Mouse (Mus musculus): Measurements from ENCODE around the gene Opa1. TPM values are rescaled to one million over a fixed set of nuclear protein-coding genes. Genes with fewer than 3 reads are reported as not detected.

Opa1 gene
- total RNA-seq, 1 experiment from 2014 or later = 104 TPM

DNA sequence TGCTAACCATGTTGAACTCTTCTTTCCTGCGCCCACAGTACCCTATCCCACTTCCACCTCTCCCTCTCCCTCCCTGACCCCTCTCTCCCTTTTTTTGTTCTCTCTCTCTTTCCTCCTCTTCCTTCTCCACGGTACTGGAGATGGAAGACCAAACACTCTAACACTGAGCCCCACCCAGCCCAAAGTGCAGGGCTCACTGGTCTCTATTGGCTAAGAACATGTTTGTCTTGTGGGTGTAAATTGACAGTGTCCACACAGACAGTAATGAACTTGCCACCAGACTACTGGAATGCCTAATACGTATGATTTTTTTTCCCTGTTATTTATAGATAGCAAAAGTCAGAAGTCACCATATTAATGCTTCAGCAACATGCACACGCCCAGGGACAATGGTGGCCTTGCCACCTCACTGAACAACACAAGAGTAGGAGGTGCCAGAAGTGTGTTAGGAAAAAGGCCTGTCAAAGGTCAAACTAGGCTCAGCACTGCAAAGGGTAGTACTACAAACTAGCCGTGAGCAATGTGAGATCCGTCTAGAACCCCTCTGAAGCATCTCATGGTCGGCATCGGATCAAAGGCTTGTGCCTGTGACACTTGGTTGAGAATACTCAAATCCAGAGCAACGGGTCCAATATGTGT is 77.2 kb downstream of the Opa1 start:
- no peak for DNase-seq

DNA sequence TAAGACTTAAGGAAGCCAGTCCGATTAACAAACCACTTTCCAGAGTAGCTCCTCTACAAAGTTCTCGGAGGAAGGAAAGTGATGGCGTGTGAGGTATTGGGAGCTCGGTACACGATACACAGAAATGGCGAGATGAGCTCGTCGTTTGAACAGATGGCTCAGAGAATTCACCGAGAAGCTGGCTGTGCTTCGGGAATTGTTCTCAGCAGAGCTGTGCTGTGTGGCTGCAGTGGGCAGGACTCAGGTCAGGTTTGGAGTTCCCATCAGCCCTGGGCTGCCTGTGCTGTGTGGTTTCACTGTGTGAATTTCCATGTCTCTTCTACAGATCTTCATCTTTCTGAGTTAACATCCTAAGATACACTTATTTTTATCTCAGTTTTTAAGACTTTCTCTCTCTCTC is 77.8 kb downstream of the Opa1 start:
- DNase-seq = no peak

DNA sequence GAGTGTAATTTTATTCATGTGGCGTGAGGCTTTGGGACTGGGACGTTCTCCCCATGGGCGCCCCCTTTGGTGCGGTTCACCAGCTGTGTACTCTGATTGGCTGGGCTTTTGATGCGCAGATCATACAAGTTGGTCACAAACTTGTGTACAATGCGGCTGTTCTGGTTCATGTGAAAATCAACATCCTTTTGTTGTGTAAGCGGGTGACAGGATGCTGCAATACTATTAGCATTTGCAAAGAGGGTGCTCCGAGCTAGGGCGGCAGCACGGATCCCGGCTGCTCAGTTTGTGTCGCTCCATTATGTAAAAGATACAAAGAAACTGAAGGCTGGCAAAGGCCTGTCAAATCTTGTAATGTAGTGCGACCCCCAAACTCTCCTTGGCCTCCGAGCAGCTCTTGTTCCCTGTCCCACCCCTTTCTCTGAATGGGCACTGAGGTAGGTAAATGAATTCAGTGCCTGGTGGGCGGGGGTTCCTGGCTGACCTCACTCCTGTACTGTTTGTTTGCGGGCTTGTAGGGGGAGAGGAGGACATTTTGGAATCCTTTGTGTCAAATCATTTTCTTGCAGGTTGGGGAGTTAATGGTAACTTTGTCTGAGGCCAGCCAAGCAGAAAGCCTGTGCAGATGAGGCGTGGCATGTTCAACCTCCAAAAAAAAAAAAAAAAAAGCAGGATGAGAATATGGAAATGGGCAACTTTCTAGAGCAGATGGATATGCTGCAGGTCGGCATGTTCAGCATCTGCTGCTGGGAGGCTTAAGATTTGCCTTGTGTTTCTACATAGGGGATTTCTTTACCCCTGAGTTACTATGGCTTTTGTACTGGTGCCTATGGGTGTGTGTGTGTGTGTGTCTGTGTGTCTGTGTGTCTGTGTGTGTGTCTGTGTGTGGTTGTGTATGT is 78.8 kb downstream of the Opa1 start:
- peak; percentile 21 for DNase-seq

DNA sequence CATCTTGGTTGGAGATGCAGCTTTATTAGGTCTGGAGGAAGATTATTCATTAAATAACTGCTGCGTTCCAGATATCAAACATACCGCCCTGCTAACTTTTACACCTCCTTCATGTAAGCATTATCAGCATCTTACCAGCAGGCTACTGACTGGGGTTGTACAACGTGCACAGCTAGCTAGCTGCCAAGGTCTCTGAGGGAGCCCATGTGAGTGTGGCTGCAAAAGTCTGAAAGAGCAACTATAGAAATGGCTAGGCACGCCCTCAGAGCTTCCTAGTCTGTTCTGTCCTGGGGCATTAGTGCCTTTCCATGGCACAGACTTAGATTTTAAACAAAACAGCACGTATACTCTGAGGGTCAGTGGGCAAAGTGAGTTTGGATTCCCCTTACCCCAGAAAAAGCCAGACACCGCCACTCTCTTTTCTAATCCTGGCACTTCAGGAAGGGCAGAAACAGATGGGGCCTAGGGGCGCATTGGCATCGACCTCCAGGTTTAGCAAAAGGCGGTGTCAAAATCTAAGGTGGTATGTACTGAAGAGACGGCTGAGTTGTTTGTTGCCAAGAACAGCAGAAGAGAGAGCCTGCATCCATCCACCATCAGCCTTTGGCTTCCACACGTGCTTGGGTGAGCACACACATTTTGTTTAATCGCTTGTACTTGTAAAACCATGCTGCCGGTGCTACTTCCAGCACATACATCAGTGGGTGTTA is 80.1 kb downstream of the Opa1 start:
- no peak for DNase-seq

DNA sequence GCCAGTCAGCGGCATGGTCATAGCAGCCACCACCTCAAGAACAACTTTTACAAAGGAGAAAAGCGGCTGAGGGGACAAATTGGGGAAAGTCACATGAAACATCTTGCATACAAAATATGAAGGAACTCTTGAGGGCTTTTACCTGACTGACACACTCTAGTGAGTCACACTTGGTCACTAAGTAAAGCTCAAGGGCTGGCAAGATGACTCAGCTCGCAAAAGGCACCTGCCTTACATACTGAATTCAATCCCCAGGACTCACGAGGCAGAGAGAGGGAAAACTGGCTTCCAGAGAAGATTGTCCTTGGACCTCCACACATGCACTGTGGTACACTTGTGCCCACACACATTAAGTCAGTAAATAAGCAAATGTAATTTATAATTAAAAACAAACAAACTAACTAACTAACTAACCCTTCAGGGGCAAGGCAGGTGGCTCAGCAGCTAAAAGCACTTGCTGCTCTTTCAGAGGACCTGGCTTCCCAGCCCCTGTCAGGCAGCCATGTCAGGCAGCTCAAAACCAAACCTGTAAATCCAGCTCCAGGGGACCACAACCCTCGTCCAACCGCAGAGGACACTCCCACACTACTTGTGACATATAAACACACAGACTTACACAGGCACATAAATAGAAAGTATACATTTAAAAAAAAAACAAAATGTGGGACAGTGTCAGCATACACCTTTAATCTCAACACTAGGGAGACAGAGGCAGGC is 84.1 kb downstream of the Opa1 start:
- no peak for DNase-seq

DNA sequence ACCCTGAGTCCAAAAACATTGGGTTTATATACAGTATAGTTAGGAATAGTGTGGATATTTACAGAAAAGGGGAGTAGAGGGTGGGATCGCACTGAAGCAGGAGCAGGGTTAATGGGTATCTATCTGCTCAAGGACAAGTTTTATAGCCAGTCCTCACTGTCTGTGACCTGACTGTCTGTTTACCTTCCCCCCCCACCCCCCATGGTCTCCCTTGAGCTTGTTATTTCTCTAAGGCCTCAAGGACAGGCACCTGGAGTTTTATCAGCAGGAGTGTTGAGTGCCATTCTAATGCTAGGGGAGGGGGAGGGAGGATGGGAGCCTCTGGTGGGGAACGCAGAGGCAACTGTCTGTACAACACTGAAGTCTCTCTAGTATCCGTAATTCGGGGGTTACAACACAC is 85.3 kb downstream of the Opa1 start:
- no peak for DNase-seq

DNA sequence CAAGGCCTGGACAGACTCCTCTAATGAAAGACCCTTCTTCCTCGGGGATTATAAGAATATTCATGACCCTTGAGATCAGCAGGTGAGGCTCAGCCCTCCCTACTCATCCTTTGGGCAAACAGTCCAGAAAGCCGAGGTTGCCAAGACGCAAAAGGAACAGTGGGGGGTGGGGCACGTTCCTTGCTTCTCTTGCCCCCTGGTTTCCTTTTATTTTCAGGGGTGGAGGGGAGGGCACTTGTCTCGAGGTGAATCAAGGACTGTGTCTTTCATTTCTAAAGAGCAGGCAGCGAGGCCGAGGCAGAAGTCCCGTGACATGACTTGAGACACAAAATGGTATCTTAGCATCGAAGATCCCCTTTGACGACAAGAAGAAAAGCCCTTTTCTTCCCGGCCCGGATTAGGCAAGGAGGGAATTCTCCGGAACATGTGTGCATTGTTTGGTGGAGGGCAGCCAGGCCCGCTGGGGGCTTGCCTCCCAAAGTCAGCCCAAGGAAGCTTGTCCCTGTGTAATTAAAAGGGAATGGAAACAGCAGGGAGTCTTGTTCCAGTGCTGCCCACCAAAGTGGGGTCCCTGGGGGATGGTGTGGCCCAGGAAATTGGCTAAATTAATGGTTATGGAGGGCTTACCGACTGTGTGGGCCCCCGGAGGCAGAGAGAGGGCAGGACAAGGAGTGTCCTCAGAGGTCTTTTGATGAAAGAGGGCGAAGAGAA is 88.0 kb downstream of the Opa1 start:
- no peak for DNase-seq

DNA sequence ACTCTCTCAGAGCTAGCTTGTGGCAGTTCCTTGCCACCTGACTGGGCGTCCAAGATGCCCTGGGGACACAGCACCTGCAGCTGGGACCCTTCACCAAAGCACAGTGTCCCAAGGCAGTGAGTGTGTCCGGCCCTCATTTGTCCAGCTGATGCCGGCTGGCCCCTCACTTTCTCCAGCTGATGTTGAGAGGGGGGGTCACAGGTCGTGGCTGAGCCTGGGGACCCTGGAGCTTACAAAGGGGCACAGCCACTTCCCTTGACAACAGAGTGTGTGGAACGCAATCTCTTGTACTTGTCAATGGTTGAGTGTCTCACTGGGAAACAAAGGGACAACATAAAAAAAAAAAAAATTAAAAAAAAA is 88.5 kb downstream of the Opa1 start:
- no peak for DNase-seq

DNA sequence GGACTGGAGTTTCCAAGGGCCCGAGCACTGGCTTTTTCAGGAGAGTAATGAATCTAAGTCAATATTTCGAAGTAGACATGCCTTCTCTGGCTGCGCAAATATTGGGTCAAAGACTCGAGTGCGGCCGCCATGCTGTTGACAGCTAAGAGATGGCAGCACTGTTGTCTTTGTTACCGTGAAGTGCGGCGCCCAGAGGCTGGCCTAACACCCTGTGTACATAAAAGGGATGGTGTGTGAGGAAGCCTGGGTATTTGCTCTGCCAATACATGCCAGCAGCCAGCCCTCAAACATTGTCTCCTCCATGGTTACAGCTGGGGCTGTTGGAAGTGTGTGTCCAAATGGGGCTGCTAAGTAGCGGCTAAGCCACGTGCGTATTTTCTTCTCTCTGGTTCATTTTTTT is 89.3 kb downstream of the Opa1 start:
- DNase-seq = no peak

DNA sequence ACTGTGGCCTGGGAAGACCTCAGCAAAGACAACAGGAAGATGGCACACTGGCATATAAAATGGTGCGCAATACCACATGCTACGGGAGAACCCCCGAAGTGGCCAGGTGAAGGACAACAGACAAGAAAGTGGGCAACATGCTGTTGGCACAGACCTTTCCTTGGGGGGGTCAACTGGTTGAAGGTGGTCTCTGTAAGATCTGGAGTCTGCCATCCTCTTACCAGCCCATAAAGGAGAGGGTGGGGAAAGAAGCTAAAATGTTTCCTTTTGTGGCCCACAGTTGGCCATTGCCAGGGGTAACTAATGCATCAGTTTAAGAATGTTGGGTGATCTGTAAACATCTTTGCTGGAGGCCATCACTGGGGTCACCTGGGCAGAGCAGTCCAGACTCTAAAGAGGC is 91.7 kb downstream of the Opa1 start:
- DNase-seq = no peak

DNA sequence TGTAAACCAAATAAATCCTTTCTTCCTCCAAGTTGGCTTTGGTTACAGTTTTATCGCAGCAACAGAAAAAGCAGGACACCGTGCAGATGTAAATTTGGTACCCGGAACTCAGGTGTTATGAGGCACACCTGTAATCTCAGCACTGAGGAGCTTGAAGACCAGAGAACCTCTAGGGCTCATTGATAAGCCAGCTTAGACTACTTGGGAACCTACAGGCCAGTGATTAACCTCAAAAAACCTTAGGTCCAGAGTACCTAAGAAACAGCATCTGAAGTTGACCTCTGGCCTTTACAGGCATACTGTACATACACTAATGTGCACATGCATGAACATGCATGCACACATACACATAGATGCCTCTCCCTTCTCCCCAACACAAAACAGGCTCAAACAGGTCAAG is 94.1 kb downstream of the Opa1 start:
- DNase-seq = no peak

DNA sequence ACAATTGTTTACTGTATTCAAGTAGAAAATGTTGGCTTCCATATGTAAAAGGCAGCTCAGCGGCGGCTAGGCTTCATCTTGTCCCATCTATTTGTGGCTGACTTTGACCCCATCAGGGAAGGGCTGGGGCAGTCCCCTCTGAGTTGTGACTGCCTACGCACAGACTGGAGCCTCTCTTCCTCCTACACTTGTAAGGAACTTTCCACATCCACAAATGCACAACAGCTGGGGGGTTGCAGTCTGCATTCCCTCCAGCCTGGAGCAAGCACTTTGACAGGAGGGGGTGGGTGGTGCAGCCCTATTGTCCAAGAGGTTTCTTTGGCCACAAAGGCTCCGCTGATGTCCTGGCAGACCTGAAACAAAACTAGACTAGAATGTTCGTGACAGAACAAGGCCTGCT is 100.5 kb downstream of the Opa1 start:
- no peak for DNase-seq

DNA sequence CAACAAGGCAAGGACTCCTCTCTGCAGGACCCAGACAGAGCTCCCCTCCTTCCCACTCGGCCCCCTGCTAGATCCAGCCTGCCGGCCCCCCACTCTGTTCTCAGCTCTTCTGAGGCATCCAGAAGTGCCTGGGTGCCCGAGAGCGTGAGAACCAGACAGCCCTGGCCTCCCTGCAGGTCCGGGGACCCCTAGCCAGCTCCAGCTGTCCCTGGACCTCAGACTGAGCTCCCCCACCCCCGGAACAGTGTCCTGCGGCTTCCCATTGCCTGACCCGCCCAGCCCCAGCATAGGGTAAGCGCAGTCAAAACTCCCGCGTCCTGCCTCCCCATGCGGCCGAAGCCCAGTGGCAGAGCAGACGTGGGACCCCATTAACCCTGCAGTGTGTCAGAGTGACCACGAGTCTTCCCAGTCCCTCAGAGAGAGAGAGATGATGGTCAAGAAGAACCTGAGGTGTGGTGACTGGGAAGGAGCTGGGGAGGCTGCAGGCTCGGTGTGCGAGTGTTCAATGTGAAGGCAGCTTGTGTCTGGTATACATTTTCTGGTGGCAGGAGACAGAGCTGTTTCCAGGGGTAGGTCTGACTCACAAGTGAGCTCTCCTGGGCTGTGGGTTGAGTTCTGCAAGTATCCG is 101.5 kb downstream of the Opa1 start:
- DNase-seq = no peak

DNA sequence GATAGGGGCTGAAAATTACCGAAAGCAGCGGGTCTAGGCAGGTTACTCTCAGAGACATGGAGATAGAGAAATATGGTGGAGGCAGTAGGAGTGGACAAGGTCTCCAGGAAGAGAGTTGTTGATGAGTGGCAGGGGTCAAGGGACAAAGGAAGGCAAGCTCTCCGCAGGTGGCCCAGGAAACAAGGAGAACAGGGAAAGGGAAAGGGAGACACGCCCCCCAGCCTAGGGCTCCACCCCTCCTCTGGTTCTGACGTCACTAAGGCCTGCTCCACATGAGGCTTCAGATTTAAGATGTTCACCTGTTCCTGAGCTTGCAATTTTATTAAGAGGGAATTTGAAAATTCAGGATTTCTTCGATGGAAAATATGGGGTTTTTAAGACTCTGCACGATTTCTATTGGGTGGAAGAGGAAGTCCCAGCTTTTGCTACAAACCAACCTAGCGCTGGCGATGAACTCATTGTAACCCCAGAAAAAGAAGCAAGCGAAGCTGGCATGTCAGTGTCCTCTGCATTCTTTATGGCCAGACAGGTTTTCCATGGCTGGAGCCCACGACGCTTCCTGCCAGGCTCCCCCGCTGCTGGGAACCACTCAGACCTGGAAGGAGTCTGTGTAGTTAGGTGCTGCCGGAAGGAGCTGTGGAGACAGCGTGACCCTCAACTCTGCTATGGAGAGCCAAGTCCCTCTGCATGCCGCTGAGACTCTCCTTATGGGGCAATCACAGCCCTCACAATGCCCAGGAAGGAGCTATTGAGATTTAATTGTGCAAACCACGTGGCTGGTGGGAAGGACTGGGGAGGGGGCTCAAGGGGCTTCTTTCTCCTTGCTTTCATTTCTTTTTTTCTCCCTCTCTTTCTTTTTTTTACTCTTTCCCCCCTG is 103.7 kb downstream of the Opa1 start:
- DNase-seq = no peak

DNA sequence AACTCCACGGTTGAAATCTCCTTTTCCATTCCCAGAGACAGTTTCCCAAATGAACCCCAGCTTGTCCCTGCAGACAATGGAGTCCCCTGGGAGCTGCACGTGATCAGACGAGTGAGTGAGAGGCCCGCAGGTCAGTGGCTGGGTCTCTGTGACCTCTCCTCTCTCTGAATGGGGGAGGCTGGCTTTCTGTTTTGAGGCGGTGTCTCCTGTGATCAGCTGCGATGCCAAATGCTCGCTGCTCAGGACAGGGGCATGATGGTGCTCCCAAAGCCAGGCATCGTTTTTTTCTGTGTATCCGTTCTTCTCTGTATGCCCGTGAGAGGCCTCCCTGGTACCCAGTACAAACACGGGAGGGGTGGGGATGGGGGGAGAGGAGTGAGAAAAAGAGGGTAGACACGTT is 104.4 kb downstream of the Opa1 start:
- peak; percentile 43 for DNase-seq

DNA sequence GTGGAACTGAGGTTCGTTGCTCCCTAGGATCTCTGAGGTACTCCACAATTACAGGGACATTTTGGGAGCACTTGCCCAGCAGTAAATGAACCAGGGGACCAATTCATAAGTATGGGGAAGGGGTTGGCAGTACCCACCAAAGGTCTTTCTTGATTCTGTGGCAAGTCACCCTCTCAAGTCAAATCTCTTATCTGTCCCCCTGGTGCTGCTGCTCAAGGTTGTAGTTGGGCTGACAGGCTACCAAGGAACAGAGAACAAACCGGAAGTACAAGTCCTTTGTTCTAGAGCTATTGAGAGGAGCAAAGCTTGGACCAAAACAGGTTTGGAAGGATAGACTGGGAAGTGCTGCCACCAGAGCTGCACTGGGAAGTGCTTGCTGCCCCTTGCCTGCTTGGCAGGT is 105.0 kb downstream of the Opa1 start:
- DNase-seq = no peak

DNA sequence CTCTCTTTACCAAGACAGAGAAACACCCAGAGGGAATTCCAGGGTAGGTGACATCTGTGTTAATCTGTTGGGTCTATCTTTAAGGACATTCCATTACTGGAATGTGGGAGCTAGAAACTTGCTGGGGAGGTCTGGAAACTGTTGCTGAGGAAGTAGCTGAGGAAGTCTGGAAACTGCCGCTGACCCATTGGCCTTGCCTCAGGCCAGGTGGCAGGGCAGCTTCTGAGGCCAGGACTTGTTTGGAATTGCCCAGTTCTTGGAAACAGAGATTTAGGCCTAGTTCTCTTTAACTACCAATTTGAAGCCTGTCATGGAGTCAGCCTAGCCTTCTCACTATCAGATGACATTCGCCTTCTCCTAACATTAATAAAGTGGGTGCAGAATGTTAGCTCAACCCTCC is 105.5 kb downstream of the Opa1 start:
- DNase-seq = no peak

DNA sequence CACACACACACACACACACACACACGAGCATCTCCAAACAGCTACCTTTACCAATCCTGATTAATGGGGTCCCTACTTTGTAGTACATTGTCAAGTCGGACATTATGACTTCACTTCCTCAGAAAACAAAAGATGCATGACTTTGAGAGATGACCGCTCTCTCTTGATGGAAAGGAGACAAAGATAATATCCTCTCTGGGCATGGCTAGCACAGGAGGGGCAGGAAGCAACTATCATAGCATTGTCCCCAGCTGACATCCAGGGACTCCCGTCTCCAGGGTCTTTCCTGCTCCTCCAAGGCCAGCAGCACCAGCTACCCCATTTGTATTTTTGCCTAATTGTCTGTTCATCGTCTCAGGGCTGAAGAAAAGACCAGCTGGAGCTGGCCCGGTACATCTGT is 107.0 kb downstream of the Opa1 start:
- no peak for DNase-seq

DNA sequence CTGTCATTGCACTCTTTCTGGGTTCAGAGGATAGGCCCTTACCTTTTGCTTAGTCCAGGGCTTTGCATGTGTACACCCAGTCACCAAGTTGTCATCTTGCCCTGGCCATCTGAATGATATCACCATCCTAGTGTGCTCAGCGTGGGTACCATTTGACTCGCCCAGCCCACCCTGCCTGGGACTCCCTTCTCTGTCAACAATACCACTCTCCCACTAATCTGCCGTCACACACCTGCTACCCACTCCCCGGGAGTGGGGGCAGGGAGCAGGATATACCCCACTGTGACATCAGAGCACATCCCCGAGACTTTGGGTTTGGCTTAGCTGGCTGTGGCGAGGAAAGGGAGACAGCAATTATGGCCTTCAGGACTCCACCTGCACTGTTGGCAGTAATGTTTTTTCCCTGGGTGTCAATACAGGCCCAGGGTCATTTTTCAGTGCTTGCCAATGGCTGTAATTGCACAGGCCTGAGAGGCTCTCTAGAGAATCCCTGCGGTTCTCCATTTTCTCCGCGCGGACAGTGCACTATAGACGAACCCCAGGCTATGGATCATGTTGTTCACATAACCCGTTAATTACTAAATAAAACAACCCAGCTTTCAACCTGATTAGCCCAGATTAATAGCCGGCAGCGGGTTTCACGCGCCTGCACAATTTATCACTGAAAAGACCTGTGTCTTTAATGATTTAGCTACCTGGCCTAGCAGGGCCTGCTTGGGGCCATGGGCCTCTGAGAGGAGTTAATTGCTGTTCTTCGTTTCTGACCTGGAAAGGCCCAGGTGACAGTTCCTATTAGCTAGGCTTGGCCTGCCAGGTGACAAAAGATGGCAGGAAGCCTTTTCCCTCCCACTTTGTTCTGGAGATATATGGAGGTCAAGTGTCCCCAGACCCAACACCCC is 109.1 kb downstream of the Opa1 start:
- no peak for DNase-seq

Measured in adrenal gland, postnatal 14 days (tissue).